Mouse (Mus musculus): ENCODE data around the gene C1qtnf3. TPM values are rescaled to one million over a fixed set of nuclear protein-coding genes. Genes with fewer than 3 reads are reported as not detected.

C1qtnf3 gene
- polyA plus RNA-seq (2017; shearing (Covaris generic)), result under 1 TPM in 1 of 3 experiments, not detected in 2; 0.24 TPM

- ATAC-seq, result no peak
These were observed at the start of gene C1qtnf3 for GRCm38 (mm10) chr15:10951951-10952759. Gene C1qtnf3, plus strand, starts transcription at chr15:10952332.

DNA sequence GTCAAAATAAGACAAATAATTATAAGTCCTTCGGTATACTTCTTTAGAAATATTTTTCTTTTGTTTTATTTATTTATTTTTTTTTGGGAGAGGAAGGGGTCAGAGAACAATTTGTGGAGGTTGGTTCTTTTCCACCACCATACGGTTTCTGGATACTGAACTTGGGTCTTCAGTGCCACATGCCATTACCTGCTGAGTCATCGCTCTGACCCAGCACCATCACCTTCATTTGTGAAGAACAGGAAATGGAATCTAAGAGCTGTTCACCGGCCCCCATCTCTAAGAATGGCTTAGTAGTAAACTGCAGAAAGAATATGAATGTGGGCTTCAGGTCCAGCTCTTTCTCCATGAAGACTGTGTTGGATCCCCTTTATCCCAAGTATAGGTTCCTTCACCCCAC lies 49.8 kb upstream of the C1qtnf3 start:
- no peak for ATAC-seq

DNA sequence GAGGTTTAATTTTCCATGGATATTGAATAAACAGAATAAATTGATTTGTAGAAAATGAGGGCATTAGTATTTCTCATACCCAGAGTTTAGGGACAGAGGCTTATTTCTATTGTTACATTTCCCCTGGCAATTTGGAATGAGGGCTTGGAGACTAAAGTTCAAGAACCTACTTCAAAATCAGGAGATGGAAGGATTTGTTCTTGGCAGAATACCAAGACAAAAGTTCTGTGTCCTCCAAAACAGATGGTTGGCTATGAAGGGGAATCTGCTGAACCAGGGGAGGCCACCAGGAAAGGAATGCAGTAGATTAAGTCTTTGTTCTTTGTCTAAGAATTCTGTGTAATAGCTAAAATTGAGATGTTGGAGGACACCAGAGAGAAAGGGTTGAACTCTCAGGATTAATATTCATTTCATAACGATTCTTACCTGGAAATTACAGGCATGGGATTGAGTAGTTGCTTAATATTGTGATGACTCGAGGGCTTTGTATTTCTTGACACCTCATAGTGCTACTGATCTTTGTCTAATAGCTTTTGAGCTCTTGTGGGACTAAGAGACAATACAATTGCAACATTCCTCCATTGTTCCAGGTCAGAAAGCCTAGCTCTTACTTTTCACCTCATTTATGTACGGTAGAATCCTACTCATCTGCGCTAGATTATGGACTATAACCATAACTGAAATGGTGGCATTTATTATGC lies 35.4 kb upstream of the C1qtnf3 start:
- ATAC-seq, result no peak

DNA sequence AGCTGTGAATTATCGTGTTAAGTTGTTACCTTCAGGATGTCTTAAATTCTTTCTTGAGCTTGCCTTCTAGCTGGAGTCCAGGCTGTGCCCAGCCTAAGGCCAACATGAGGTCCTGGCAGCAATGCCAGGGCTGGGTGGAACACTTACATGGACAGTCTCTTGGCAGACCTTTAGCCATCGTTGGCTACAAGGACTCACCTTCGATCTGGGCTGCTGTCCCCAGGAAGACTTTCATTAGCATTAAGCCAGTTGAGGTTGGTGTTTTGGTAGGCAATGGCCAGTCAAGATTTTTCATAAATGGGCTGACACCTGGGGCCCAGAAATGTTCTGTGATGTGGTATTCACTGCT lies 34.8 kb upstream of the C1qtnf3 start:
- no peak for ATAC-seq

DNA sequence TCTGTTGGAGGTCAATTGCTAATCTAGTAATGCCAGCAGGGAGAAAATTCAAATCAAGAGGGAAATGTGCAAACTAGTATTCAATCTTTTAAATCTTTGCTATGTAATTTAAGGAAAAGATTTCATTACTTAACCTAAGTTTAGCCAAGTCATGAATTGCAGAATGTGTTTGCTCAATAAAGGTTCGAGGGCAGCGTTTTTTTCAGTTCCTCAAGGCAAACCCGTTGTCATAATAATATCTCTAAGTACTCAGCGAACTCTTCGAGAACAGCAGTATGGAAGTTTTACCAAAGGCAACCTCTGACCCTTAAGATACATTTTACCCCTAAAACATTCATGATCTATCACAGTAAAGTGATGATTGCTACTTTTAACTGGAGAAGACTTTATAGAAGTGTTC lies 31.9 kb upstream of the C1qtnf3 start:
- no peak for ATAC-seq

GRCm38 (mm10) chr15:10921064-10921463 lies 31.1 kb upstream of the C1qtnf3 start:
- no peak for ATAC-seq

GRCm38 (mm10) chr15:10922061-10922460 lies 30.1 kb upstream of the C1qtnf3 start:
- ATAC-seq, result no peak

GRCm38 (mm10) chr15:10922570-10922969 lies 29.6 kb upstream of the C1qtnf3 start:
- no peak for ATAC-seq

DNA sequence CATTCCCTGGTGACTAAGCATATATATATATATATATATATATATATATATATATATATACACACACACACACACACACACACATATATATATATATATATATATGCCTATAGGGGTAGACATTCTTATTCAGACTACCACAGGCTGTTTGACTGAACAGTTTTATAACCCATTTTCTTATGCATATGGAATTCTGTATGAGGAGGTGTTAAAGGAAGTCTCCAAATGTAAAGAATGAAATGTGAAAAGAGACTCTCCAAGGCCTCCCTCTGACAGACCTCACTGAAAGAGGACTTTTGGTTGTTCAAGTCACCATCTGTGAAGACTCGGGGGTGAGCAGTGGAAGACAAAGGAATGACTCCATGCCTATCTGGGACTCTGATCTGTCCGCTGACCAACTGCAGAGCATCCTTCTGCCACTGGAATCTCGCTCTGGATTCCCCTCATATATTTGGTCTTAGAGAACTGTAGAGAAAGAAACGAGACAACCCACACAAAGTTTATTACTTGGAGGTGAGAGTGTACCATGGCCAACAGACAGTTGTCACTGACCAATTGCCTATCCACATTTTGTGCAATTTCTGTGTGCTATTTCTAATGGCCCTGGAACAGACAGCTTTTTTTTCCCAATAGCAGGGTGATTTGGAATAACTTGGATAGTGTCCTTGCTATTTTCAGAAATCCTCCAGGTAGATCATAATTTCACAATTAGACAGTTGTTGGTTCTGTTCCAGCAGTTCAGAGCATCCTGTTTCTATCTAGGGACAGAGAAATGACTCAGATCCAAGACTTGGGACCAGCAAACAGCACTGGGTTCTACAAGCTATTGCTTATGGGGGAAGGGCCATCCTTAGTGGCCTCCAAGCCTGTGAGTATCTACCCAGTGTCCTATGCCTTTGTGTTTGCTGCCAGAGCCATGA lies 28.8 kb upstream of the C1qtnf3 start:
- ATAC-seq, result no peak

DNA sequence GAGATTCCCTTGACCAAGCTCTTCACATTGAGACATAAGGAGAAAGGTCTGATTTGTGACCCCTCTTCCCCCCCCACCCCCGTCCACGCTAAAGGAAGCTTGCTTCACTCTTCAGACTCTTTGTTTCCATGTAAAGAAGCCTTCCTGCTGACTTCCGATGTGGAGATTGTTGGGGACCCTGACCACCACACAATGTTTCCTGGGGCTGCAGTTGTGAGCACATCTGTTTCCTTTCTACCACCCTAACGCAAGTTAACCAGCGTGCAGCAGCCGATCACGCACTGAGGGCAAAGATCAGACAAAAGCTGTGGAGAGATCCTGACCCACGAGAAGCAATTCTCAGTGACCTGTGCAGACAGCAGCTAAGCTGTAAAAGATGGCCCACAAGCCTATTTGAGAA lies 24.8 kb upstream of the C1qtnf3 start:
- ATAC-seq, result no peak

DNA sequence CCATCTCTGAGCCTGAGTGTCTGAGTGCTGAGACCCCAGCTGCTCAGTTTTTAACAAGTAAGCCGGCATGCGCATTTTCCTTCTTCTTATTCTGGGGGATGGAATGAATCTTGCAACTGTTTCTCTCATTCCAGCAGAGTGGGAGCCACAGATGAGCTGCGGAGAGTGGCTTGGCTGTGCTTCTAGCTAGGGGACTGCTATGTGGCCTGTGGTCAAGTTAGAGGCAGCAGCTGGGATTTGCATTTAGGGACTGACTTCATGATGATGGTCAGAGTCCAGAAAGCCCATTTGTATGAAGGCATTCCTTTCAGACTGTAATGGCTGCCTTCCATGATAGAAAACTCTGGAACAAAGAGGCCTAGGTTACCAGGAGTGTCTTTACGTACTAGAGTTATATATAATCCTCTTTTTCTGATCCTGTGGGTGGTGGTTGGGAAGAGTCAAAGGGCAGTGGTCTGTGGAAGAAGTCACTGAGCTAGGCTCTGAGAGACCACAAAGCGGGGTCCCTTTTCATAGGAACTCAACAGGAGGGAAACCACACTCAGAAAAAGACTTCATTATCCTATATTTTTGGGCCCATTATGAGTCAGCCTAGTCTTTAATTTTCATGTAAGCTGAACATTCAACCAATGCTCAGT lies 23.4 kb upstream of the C1qtnf3 start:
- no peak for ATAC-seq

DNA sequence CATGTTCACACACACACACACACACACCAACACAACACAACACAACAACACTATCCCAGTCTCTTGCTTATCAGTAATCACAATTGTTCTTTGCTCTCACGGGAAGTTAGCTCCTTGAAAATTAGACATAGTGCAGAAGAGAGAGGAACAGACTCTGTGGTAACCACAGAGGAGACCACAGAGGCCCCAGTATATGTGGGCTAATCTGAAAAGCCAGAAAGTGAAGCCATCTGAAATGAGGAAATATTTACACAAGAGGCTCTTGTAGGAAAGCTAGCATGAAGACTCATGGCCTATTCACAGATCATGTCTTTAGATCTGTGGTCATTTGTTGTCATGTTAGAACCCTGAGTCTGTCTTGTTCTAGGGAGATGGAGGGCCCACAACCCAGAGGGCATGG lies 18.2 kb upstream of the C1qtnf3 start:
- no peak for ATAC-seq

DNA sequence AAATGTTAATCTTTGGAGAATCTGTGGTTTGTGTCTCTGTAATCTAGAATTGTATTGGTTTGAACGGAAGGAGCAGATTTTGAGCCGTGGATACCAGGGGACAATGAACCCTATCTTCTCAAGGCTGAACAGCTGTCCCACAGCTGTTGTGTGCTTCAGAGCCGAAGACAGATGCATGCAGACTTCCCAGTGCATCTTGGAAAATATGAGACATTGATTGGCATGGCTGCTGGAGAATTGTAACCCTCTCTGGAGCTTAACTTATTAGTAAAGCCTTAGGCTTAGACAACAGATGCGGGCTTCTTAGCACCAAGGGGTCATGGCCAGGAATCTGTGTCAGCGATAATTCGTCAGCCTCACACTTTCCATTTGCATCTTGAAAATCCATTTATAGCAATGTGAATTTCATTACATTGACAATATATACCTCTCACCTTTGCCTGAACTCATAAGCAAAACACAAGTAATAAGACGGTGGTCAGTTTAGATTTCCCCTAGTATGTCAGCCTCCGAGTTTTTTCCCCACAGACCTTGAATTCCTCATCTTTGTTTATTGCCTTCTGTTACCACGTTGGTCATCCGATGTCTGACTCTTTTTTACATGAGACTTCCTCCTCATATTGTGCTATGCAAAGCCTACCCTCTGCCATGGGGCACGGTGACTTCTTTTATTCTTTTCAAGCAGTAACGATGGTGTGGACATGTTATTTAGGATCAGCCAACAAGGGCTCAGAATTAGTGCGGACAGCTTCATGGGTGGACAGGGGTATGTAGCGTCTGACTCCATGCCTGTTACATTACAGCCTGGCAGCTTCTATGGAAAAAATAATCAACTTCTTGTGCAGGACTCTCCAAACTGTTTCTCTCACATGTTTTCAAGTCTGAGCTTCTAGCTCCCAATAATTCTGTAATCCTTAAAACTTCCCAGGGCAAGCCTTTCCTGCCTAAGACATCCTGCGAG lies 11.7 kb upstream of the C1qtnf3 start:
- no peak for ATAC-seq

GRCm38 (mm10) chr15:10941901-10942300 lies 10.2 kb upstream of the C1qtnf3 start:
- ATAC-seq, result no peak

DNA sequence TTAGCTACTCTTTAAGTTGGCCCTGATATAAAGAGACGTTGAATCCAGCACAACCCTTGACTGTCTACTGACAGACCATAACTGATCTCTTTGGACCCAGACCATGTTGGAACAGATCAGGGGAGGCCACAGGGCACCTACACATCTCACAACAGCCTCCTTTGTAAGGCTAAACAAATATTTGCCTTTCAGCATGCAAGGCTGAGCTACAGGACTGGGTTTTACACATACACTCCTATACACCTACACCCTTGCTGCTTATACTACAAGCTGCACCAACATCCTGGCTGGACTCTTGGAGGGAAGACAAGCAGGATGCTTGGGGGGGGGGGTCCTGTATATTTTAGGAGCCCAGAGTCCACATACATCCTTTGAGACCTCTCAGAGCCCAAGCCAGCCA lies 4.3 kb upstream of the C1qtnf3 start:
- no peak for ATAC-seq

GRCm38 (mm10) chr15:10952760-10953305 lies 701 bp downstream of the C1qtnf3 start:
- ATAC-seq, result no peak

DNA sequence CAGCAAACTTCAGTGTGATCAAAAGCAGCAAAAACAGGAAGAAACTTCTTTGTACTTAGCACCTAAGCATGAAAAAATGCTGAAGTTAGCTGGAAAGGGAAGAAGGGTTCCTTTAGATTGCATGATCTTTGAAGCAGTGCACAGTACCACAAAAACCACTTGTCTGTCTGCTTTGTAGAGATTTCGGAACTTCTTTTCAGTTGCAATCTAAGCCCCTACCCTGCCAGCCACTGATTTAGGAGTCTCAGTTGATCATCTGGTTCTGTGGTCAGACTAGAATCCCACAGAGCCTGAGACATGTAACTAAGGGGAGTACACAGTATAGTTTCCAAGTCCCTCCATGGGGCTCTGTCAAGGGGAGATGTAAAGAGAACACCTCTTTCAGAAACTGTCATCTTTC lies 1.3 kb downstream of the C1qtnf3 start:
- ATAC-seq, result no peak

- ATAC-seq, result no peak
These were observed 2.4 kb downstream of the C1qtnf3 start for GRCm38 (mm10) chr15:10954381-10955016.

- ATAC-seq, result no peak
These were observed 3.0 kb downstream of the C1qtnf3 start for GRCm38 (mm10) chr15:10955156-10955555.

- ATAC-seq, result no peak
These were observed 4.6 kb downstream of the C1qtnf3 start for GRCm38 (mm10) chr15:10956706-10957105.
